ENCODE assay signal across 29 mouse cellular contexts in the genomic region with DNA sequence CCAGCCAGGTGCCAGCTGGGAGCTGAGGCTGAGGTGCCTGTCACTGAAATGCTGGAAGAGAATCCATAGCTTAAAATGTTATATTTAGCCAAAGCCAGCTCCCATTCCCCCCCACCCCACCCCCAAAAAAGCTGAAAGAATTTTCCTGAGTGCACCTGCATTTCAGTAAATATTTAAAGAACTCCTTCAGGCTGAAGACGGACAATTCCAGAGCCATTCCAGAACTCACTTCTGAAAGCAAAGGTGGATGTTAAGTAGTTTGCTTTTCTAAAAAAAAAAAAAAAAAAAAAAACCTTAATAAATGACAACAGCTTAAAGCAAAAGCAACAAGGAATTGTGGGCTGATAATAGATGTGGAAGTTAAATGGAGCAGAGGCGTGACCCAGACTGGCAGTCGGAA. TPM values are rescaled to one million over a fixed set of nuclear protein-coding genes. Genes with fewer than 3 reads are reported as not detected.
"Had no signal": no experiment of that assay in that cellular context is flagged by ENCODE, and none has a peak within 500 bp of the region (broad histone marks: within the 10 kb centered on the region; RNA-seq: fewer than 3 reads in every experiment).

No protein-coding gene starts in this region.

- ATAC-seq: forebrain, postnatal 0 days; hindbrain, postnatal 0 days; intestine, embryonic 16.5 days had no signal

- H3K27me3 ChIP-seq: heart, embryonic 13.5 days; heart, embryonic 15.5 days; hindbrain, embryonic 13.5 days; hindbrain, embryonic 15.5 days; kidney, embryonic 15.5 days; limb, embryonic 13.5 days had no signal

- H3K4me3 ChIP-seq: heart, adult 2 months; heart, embryonic 13.5 days; heart, embryonic 15.5 days; hindbrain, embryonic 13.5 days; hindbrain, embryonic 15.5 days; kidney, embryonic 15.5 days; limb, embryonic 13.5 days had no signal

- H3K4me2 ChIP-seq: heart, embryonic 11.5 days; heart, embryonic 13.5 days; heart, embryonic 15.5 days; hindbrain, embryonic 13.5 days; hindbrain, embryonic 15.5 days; kidney, embryonic 15.5 days; limb, embryonic 13.5 days had no signal

- H3K9me3 ChIP-seq: heart, embryonic 13.5 days; heart, embryonic 15.5 days; hindbrain, embryonic 13.5 days; hindbrain, embryonic 15.5 days; kidney, embryonic 15.5 days had no signal

- H3K9ac ChIP-seq: forebrain, postnatal 0 days; heart, embryonic 13.5 days; heart, embryonic 15.5 days; hindbrain, embryonic 13.5 days; hindbrain, embryonic 15.5 days; kidney, embryonic 15.5 days; limb, embryonic 13.5 days had no signal

- H3K27ac ChIP-seq: heart, adult 2 months; heart, embryonic 13.5 days; heart, embryonic 15.5 days; hindbrain, embryonic 13.5 days; hindbrain, embryonic 15.5 days; hindbrain, postnatal 0 days; kidney, embryonic 15.5 days; kidney, postnatal 0 days; limb, embryonic 13.5 days had no signal

- DNase-seq: forebrain, postnatal 0 days; gastrocnemius, postnatal 14 days; gastrocnemius, postnatal 36 days; heart, adult 11 months; heart, adult 2 months; heart, postnatal 14 days; heart, postnatal 36 days; kidney, adult 11 months; kidney, adult 2 months; kidney, adult 9 months; kidney, postnatal 14 days; kidney, postnatal 36 days; layer of hippocampus, adult 9-11 months; layer of hippocampus, postnatal 36 days; left cerebral cortex, postnatal 4 days had no signal

- H3K4me1 ChIP-seq: heart, embryonic 13.5 days; heart, embryonic 15.5 days; hindbrain, embryonic 15.5 days; limb, embryonic 13.5 days had no signal

- H3K36me3 ChIP-seq: heart, embryonic 13.5 days; heart, embryonic 15.5 days; hindbrain, embryonic 13.5 days; hindbrain, embryonic 15.5 days; kidney, embryonic 15.5 days; limb, embryonic 13.5 days had no signal

RNA-seq across cellular contexts. Expression of gene Cryaa, which starts 36.5 kb away (rescaled TPM):
- polyA plus RNA-seq: forebrain, postnatal 0 days; gonadal fat pad, adult 2 months; heart, embryonic 11.5 days; heart, embryonic 13.5 days; heart, embryonic 15.5 days; heart, postnatal 0 days; hindbrain, embryonic 11.5 days; hindbrain, embryonic 13.5 days; limb, embryonic 11.5 days; limb, embryonic 13.5 days had no signal
